Mouse (Mus musculus) liver, adult 2 months (tissue): ENCODE measurements around the gene Car11. TPM values are rescaled to one million over a fixed set of nuclear protein-coding genes. Genes with fewer than 3 reads are reported as not detected.
A peak's percentile ranks its signal among the peaks of the same experiment; 100 is the strongest.

Experiments
- DNase-seq: peaks from one replicate; pipeline ENCODE4 v3.0.0-alpha.2; 2011; ENCODE audit warnings: low read depth, low spot score; ENCODE audit errors: extremely low read depth
- H3K27ac ChIP-seq: fragments of 200-500 bp; replicated peaks from 2 replicates; pipeline ENCODE4 v1.5.1; 2012; ENCODE audit warnings: low read depth, mild to moderate bottlenecking, control low read depth, inconsistent platforms, low read length; ENCODE audit not compliant: insufficient read depth
- H3K27me3 ChIP-seq: fragments of 200-500 bp; 2 replicates; pipeline ENCODE4 v1.6.1; 2012; ENCODE audit warnings: mild to moderate bottlenecking, moderate library complexity, low read length, inconsistent platforms; ENCODE audit not compliant: control insufficient read depth, insufficient read depth
- H3K36me3 ChIP-seq: fragments of 200-500 bp; 2 replicates; pipeline ENCODE4 v1.6.1; 2012; ENCODE audit warnings: low read length, inconsistent platforms; ENCODE audit not compliant: control insufficient read depth, insufficient read depth
- H3K4me1 ChIP-seq: fragments of 200-500 bp; 2 replicates; pipeline ENCODE4 v1.6.1; 2011; ENCODE audit warnings: low read length; ENCODE audit not compliant: control insufficient read depth, insufficient read depth
- H3K4me3 ChIP-seq: fragments of 200-500 bp; 2 replicates; pipeline ENCODE4 v1.5.1; 2011; ENCODE audit warnings: low read depth, mild to moderate bottlenecking, control low read depth, low read length, moderate library complexity; ENCODE audit not compliant: insufficient read depth
- H3K79me2 ChIP-seq: fragments of 200-500 bp; 2 replicates; pipeline ENCODE4 v1.6.1; 2012; ENCODE audit warnings: inconsistent platforms, mild to moderate bottlenecking, low read length, moderate library complexity; ENCODE audit not compliant: control insufficient read depth, insufficient read depth
- H3K9ac ChIP-seq: fragments of 200-500 bp; 2 replicates; pipeline ENCODE4 v1.6.1; 2012; ENCODE audit warnings: low read depth, mild to moderate bottlenecking, control low read depth, inconsistent platforms, low read length
- CTCF ChIP-seq: fragments of 200-500 bp; IDR thresholded peaks from 2 replicates; pipeline ENCODE4 v1.5.1; 2011; ENCODE audit warnings: low read depth, low read length, control low read depth
- POLR2A ChIP-seq: fragments of 200-500 bp; IDR thresholded peaks from 2 replicates; pipeline ENCODE4 v1.6.1; 2011; ENCODE audit warnings: low read length, control low read depth; ENCODE audit not compliant: insufficient read depth; ENCODE audit errors: extremely low read depth
- WGBS: fragments of 180-500 bp; shearing (Covaris S2); methylation state at CpG from one replicate; pipeline ENCODE4 v1.1.7; 2018; 5-methylcytosine and 5-hydroxymethylcytosine counted together
- polyA plus RNA-seq: library from polyadenylated mRNA; depleted of rRNA; stranded (reverse); fragments of >200 nt; gene quantifications from 2 replicates; pipeline ENCODE4 v1.2.3, GENCODE M21; 2012
- total RNA-seq: library from RNA; depleted of rRNA; stranded (reverse); fragments of >200 nt; gene quantifications from 2 replicates; pipeline ENCODE4 v1.2.3, GENCODE M21; 2014

Car11 gene
- total and polyA plus RNA-seq, 2 experiments, result 0.09 to 0.59 TPM

DNA sequence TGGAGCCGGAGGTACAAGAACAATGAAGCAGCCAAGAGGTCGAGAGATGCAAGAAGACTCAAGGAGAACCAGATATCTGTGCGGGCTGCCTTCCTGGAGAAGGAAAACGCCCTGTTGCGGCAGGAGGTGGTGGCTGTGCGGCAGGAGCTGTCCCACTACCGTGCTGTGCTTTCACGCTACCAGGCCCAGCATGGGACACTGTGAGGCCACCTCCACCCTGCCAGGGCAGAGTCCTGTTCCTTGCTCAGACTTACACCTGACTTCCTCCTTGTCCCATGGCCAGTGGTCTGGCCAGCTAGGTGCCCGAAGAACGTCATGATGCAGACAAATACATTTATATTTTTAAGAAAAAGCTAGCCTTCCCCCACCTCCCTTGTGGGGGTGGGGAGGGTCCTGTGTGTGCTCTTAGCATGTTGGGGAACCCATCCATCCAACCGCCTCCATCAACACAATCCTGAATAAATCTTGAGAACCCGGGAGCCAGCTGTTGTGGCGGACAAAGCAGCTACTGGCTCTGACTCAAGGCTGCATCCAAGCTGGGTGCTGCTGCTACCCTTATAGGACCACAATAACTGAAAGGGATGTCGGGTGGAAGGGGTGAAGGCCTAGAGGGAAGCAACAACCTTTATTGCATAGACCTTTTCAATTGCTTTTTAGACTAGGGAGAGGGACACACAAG lies 10.2 kb downstream of the Car11 start:
- Histone ChIP-seq H3K4me3 (no peak overlapping the region), H3K27ac (peak overlapping the region; percentile 1), H3K9ac (0 out of 2 replicates have a peak overlapping the region, but pooled peaks have one; percentile 0), H3K79me2 (no peaks in the 10 kb centered on the region; the same call in 1 of the 2 replicates), H3K4me1 (peaks cover 32% of the 10 kb centered on the region), H3K36me3 (peaks cover 11% of the 10 kb centered on the region), H3K27me3 (no peaks in the 10 kb centered on the region)
- peak; percentile 53 for DNase-seq
- 51% methylated on average over 14 of the region's 14 CpGs for WGBS
- TF ChIP-seq CTCF (no peak), POLR2A (peak; percentile 17; the same call in 1 of the 2 replicates)

DNA sequence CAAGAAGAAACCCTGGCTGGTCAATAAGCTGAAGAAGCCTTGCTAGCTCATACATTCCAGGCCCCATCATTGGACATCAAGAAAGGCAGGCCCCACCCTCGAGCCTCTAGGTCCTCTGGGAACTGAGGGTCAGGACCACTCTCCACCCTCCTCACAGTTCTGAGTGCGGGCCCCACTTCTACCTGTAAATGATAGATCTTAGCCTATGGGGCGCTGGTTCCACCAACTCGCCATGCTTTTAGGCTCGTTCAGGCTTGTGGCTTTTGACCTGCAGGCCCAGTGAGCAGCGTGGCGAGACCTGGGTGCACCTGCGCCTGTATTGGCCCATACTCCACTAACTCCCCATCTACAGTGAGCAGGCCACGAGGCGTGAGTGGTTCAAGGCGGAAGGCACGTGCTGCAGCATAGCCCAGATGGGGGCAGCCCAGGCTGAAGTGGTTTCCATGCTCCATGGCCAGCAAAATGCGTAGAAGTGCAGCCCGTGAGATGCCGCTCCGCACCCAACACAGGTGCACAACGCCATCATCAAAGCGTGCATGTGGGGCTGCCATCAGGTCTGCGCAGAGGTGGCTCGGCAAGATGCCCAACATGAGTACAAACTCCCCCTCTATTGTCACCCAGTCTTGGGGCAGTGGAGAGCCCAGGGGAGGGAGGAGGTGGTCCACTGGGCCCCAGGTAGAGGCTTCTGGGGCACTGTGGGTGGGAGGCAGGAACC lies 11.0 kb downstream of the Car11 start:
- Histone ChIP-seq H3K4me1 (peaks cover 34% of the 10 kb centered on the region), H3K36me3 (peaks cover 11% of the 10 kb centered on the region), H3K9ac (peak overlapping the region; percentile 0; the same call in 1 of the 2 replicates), H3K4me3 (no peak overlapping the region), H3K27me3 (no peaks in the 10 kb centered on the region), H3K79me2 (no peaks in the 10 kb centered on the region; the same call in 1 of the 2 replicates), H3K27ac (peak overlapping the region; percentile 16; the same call in 1 of the 2 replicates)
- TF ChIP-seq POLR2A (peak; percentile 25; the same call in 1 of the 2 replicates), CTCF (peak; percentile 13; the same call in 1 of the 2 replicates)
- whole genome bisulfite sequencing, result 44% methylated on average over 20 of the region's 20 CpGs
- peak; percentile 61 for DNase-seq

DNA sequence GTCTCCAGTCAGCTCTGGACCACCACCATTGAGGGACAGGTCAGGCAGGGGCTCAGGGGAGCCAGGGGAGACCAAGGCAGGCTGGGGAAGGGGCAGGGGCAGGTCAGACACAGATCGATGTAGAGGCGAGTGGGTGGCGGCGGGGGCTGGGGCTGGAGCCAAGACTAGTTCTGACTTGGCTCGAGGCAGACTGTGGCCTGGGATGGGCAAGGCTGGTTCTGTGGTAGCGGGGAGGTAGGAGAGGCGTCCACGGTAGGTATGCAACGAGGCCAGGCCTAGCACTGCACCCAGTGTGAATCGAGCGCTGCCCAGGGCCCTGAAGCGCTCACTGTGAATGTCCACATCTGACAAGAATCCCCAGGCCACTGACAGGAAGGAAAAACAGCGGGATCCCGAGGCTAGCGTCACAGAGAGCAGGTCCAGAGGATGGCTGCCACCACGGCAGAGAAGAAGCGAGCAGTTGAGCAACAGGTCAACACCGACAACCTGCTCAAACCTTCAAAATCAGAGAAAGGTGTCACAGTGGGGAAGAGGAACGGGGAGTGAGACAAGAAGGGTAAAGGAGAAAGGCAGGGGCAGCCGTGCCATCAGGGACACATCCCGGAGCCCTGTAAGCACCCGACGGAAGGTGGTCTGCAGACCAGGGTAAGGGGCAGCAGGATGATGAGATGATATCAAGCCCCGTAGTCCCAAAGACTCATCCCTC lies 11.8 kb downstream of the Car11 start:
- WGBS, result 40% methylated on average over 24 of the region's 24 CpGs
- H3K9ac ChIP-seq, result peak overlapping the region; percentile 59

GRCm38 (mm10) chr7:45712022-45712757 lies 12.5 kb downstream of the Car11 start:
- H3K4me1 ChIP-seq, result peaks cover 43% of the 10 kb centered on the region
- H3K79me2 ChIP-seq, result no peaks in the 10 kb centered on the region; the same call in 1 of the 2 replicates
- peak overlapping the region; percentile 59 for H3K9ac ChIP-seq
- peak overlapping the region; percentile 31; the same call in 1 of the 2 replicates for H3K4me3 ChIP-seq
- peak; percentile 95 for DNase-seq
- H3K36me3 ChIP-seq, result peaks cover 11% of the 10 kb centered on the region
- WGBS, result 57% methylated on average over 21 of the region's 21 CpGs
- H3K27ac ChIP-seq, result peak overlapping the region; percentile 97
- peak; percentile 59; the same call in 1 of the 2 replicates for TF ChIP-seq POLR2A
- TF ChIP-seq CTCF, result no peak
- H3K27me3 ChIP-seq, result no peaks in the 10 kb centered on the region

More for the DNA sequence above, 11.8 kb downstream of the Car11 start:
- H3K4me3 ChIP-seq, result peak overlapping the region; percentile 31; the same call in 1 of the 2 replicates
- peaks cover 11% of the 10 kb centered on the region for H3K36me3 ChIP-seq
- peak overlapping the region; percentile 97 for H3K27ac ChIP-seq
- no peaks in the 10 kb centered on the region; the same call in 1 of the 2 replicates for H3K79me2 ChIP-seq
- no peaks in the 10 kb centered on the region for H3K27me3 ChIP-seq
- DNase-seq, result peak; percentile 42
- H3K4me1 ChIP-seq, result peaks cover 40% of the 10 kb centered on the region
- TF ChIP-seq CTCF, result no peak
- no peak for TF ChIP-seq POLR2A

GRCm38 (mm10) chr7:45713396-45713795 lies 13.8 kb downstream of the Car11 start:
- no peaks in the 10 kb centered on the region for H3K27me3 ChIP-seq
- H3K79me2 ChIP-seq, result peaks cover 4% of the 10 kb centered on the region; the same call in 1 of the 2 replicates
- H3K9ac ChIP-seq, result peak overlapping the region; percentile 75
- H3K27ac ChIP-seq, result peak overlapping the region; percentile 97
- peaks cover 40% of the 10 kb centered on the region for H3K4me1 ChIP-seq
- WGBS, result 30% methylated on average over 16 of the region's 16 CpGs
- H3K36me3 ChIP-seq, result peaks cover 11% of the 10 kb centered on the region
- TF ChIP-seq CTCF (no peak), POLR2A (no peak)
- no peak for DNase-seq
- H3K4me3 ChIP-seq, result peak overlapping the region; percentile 50
